Mouse (Mus musculus): ENCODE results near the gene Synj1. TPM values are rescaled to one million over a fixed set of nuclear protein-coding genes. Genes with fewer than 3 reads are reported as not detected.

Synj1 gene
- polyA plus RNA-seq, 1 experiment from 2014 or later = 10.5 TPM

DNA sequence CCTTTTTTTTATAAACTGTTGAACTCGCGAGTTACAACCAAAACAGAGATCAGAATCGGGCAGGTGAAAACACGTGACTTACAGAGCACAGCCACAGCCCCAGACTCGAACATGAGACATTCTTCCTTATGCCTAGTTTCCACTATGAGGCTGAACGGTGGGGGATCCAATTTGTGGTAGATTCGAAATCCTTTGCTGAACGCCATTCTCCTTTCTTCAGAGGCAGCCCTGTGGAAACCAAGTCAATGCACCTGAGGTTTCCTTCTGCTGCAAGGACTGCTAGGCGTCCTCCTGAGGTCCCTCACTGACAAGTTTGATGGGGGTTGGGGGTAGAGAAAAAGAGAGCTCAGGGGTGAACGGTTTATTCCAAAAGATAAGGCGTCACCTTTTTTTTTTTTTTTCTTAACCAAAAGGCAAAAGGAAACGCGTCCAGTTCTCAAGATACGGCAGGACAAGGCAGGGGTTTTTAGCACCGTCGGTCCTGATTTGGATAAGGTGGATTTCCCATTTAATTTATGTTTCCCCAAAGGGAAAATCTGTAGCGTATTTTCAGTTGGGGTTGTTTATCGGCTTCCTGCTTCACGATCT, 1.1 kb downstream of the Synj1 start:
- no peak for ATAC-seq (ENCODE audit: insufficient number of reproducible peaks, insufficient read depth, low FRiP score, low TSS enrichment, low read depth)
- Histone ChIP-seq H3K27me3 (no peaks in the 10 kb centered on the region), H3K9me3 (no peaks in the 10 kb centered on the region), H3K36me3 (peaks cover 11% of the 10 kb centered on the region), H3K27ac (no peak overlapping the region), H3K9ac (peak overlapping the region; percentile 86), H3K4me3 (peak overlapping the region; percentile 91), H3K4me2 (peak overlapping the region; percentile 75), H3K4me1 (peaks cover 16% of the 10 kb centered on the region)
- WGBS = under 1% methylated on average over 19 of the region's 19 CpGs

DNA sequence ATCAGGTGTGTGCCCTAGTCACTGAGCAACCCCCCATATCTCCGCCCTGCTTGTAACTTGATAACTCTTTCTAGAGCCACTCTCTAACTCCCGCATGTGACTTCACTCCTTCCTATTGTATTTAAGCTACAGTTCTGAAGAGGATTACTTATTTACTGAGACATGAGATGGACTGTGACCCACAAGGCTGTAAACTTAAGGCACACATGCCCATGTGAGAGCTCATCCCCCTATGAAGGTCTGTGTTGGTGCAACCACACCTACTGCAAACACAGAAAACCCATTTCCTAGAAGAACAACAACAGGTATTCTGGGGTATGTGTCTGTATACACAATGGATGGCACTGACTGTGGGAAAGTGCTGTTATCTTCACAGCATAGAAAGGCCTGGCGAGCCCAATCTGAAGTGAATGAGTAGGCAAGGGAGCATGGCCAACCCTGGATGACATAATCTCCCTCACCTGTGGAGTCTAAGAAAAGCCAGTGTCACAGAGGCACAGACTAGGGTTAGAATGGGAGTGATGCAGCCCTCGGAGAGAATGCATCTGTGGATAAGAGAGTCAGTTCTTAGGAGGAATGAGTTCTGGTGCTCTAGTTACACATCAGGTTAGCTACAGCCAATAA, 6.1 kb downstream of the Synj1 start:
- H3K4me3 ChIP-seq = no peak overlapping the region
- no peak overlapping the region for H3K9ac ChIP-seq
- 74% methylated on average over 4 of the region's 4 CpGs for WGBS
- no peaks in the 10 kb centered on the region for H3K9me3 ChIP-seq
- peaks cover 5% of the 10 kb centered on the region for H3K4me1 ChIP-seq
- H3K27me3 ChIP-seq = no peaks in the 10 kb centered on the region
- H3K27ac ChIP-seq = no peak overlapping the region
- no peaks in the 10 kb centered on the region for H3K36me3 ChIP-seq
- no peak for ATAC-seq (ENCODE audit: insufficient number of reproducible peaks, insufficient read depth, low FRiP score, low TSS enrichment, low read depth)
- no peak overlapping the region for H3K4me2 ChIP-seq

DNA sequence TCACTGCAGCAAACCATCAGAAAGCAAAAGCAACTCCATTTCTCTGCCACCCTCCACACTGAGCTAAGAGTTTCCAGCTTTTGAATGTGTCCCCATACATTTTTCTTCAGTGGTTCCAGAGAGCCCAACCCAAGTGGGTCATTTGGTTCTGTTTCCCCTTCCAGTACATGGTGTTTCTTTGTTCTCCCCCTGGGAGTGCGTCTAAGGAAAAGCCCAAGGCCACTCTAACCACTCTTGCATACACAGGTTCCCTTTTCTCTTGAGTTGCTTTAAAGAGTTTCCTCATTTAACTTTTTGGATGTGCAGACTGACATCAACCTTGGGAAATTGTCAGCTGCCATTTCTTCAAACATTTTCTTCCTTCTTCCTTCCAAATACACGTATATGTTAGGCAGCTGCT, 10.0 kb downstream of the Synj1 start:
- H3K4me1 ChIP-seq = peaks cover 13% of the 10 kb centered on the region
- H3K27ac ChIP-seq = no peak overlapping the region
- H3K9ac ChIP-seq = no peak overlapping the region
- H3K4me3 ChIP-seq = no peak overlapping the region
- no peaks in the 10 kb centered on the region for H3K36me3 ChIP-seq
- no peaks in the 10 kb centered on the region for H3K9me3 ChIP-seq
- ATAC-seq (ENCODE audit: insufficient number of reproducible peaks, insufficient read depth, low FRiP score, low TSS enrichment, low read depth) = no peak
- no peaks in the 10 kb centered on the region for H3K27me3 ChIP-seq
- H3K4me2 ChIP-seq = no peak overlapping the region
- WGBS = 76% methylated on average over 2 of the region's 2 CpGs

DNA sequence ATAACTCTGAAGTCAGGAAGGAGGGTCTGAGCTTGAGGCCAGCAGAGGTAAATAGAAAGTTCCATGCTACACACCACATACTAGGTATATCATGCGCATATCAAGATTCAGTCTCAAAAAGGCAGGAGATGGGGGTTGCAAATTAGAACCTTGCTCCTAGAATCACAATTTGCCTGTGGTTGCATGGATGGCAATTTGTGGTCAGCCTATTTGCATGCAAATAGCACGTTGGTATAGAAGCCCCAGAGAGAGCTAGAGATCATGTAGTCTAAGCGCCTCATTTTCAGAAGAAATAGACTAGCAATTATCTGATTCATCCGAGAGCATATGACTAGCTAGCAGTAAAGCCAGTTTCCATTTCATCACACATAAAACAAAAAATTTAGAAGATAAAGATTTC, 11.3 kb downstream of the Synj1 start:
- no peak overlapping the region for H3K4me2 ChIP-seq
- H3K27ac ChIP-seq = no peak overlapping the region
- no peak for ATAC-seq (ENCODE audit: insufficient number of reproducible peaks, insufficient read depth, low FRiP score, low TSS enrichment, low read depth)
- no peak overlapping the region for H3K9ac ChIP-seq
- H3K9me3 ChIP-seq = no peaks in the 10 kb centered on the region
- no peaks in the 10 kb centered on the region for H3K36me3 ChIP-seq
- H3K4me3 ChIP-seq = no peak overlapping the region
- 55% methylated on average over 4 of the region's 4 CpGs for WGBS
- no peaks in the 10 kb centered on the region for H3K27me3 ChIP-seq
- peaks cover 21% of the 10 kb centered on the region for H3K4me1 ChIP-seq

DNA sequence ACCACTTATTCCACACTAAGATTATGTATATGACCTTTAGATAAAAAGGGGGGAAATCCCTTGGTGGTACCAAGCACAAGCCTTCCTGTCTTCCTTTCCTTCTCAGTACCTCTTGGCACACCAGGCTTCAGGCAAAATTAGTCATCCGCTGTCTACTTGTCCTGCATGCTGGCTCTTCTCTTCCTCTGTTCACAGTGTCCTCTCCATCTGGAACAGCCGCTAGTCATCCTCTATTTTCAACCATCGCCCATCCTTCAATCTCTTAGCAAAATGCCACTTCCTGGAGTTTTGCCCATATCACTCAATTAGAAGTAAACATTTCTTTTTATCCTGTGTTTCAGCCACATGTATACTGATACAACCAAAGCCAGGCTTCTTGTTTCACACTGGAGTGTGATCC, 13.3 kb downstream of the Synj1 start:
- Histone ChIP-seq H3K36me3 (no peaks in the 10 kb centered on the region), H3K4me1 (peaks cover 23% of the 10 kb centered on the region)
- WGBS = 89% methylated on average over 3 of the region's 3 CpGs

DNA sequence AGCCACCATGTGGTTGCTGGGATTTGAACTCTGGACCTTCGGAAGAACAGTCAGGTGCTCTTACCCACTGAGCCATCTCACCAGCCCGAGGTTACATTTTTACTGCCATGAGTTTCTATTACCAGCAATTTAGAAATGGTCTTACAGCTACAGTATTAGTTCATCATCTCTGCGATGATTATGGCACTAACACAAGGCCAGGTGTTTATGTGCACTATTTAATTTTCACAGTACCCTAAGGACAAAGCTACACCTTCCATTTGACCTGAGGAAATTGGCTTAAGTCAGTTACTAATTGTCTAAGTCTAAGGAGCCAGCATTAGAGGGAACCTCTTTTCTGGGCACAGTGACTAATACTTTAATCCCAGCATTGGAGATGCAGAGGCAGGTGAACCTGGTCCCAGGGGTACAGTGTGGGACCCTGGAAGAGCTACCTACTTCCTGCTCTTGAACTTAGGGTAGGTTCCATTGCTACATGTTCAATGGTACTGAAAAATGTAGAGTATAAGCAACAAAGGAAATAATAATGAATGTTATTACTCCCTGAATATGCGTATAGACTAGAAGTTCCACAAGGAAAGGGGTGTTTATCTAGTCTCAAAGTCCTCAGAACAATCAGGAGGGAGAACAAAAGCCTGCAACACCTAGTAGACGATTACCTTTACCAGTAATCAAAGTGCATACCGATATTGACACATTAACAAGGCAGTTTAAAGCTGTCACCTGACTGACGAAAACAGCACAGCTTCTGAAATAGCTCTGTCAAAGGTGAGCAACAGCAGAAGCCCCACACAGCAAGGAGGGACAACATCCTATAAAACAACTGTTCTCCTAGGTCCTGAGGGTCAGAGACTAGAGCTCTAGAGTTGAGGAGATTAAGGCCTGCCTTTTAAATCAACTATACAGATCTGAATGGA, 14.5 kb downstream of the Synj1 start:
- 86% methylated on average over 7 of the region's 7 CpGs for WGBS

More for the DNA sequence above, 13.3 kb downstream of the Synj1 start:
- H3K9ac ChIP-seq = no peak overlapping the region
- H3K27me3 ChIP-seq = no peaks in the 10 kb centered on the region
- no peak overlapping the region for H3K4me3 ChIP-seq
- H3K27ac ChIP-seq = no peak overlapping the region
- H3K4me2 ChIP-seq = no peak overlapping the region
- ATAC-seq (ENCODE audit: insufficient number of reproducible peaks, insufficient read depth, low FRiP score, low TSS enrichment, low read depth) = no peak
- H3K9me3 ChIP-seq = no peaks in the 10 kb centered on the region

DNA sequence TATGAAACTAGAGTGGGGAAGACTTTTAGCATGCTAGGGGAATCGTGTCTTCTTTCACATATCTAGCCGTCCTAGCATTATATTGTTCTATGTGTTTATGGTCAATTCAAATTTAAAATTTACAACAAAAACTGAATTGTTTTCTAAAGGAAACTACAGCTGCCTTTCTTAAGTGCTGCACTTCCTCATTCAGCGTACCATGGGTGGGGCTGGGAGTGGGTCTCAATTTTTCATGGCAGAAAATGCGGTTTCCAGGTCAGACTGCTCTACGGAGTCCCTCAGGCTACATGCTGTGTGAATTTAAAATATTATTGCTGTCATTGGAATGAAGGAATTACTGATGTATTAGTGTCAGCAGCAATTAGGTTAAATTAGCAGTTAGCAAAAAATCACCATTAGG, 15.6 kb downstream of the Synj1 start:
- no peak overlapping the region for H3K4me3 ChIP-seq
- H3K4me1 ChIP-seq = peaks cover 24% of the 10 kb centered on the region
- ATAC-seq (ENCODE audit: insufficient number of reproducible peaks, insufficient read depth, low FRiP score, low TSS enrichment, low read depth) = no peak
- 62% methylated on average over 5 of the region's 5 CpGs for WGBS
- no peak overlapping the region for H3K27ac ChIP-seq
- no peak overlapping the region for H3K9ac ChIP-seq
- no peak overlapping the region for H3K4me2 ChIP-seq
- no peaks in the 10 kb centered on the region for H3K27me3 ChIP-seq
- no peaks in the 10 kb centered on the region for H3K9me3 ChIP-seq
- peaks cover 7% of the 10 kb centered on the region for H3K36me3 ChIP-seq

More for the DNA sequence above, 14.5 kb downstream of the Synj1 start:
- ATAC-seq (ENCODE audit: insufficient number of reproducible peaks, insufficient read depth, low FRiP score, low TSS enrichment, low read depth) = no peak
- Histone ChIP-seq H3K9me3 (no peaks in the 10 kb centered on the region), H3K9ac (no peak overlapping the region), H3K27ac (no peak overlapping the region), H3K4me2 (no peak overlapping the region), H3K36me3 (no peaks in the 10 kb centered on the region), H3K4me1 (peaks cover 24% of the 10 kb centered on the region), H3K27me3 (no peaks in the 10 kb centered on the region), H3K4me3 (no peak overlapping the region)

DNA sequence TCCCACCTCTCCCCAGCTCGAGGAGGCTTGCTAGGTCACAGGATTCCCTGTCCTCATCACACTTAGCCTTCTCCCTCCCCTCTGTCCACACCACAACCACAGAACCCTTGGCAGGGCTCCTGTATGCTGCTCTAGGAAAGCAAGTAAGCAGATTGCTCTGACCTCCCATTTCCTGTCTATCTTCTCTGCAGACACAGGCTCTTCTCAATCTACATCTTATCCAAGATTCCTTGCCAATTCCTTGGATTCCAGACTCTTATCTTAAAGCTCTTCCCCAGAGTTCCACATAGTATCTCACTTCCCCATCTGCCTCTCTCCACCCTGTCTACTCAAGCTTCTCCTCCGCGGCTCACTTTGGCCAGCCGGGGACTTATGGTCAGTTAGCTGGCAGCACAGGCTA, 16.1 kb downstream of the Synj1 start:
- no peak for ATAC-seq (ENCODE audit: insufficient number of reproducible peaks, insufficient read depth, low FRiP score, low TSS enrichment, low read depth)
- peaks cover 24% of the 10 kb centered on the region for H3K4me1 ChIP-seq
- 66% methylated on average over 4 of the region's 4 CpGs for WGBS

DNA sequence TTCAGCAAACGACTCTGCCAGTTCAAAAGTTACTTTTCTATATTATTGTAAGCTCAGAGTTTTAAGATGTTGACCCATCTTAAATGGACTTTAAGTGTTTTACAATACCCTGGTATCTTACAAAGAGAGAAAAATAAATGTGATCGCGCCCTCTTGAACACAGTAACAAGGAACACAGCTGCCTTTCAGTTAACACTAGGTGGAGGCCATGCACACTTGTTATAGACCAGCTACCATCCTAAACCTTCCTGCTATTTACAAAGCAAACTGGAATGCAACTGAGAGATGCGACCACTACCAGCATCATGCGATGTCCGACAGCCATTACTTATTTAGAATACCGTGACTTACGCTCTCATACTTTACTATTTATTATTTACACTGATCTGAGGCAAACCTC, 21.9 kb downstream of the Synj1 start:
- 0 out of 2 replicates have a peak, but pooled peaks cover 2% of the 10 kb centered on the region for H3K4me1 ChIP-seq
- H3K9me3 ChIP-seq = no peaks in the 10 kb centered on the region
- 94% methylated on average over 8 of the region's 8 CpGs for WGBS
- H3K9ac ChIP-seq = no peak overlapping the region
- H3K27me3 ChIP-seq = no peaks in the 10 kb centered on the region
- H3K27ac ChIP-seq = no peak overlapping the region
- no peak overlapping the region for H3K4me3 ChIP-seq
- peaks cover 22% of the 10 kb centered on the region for H3K36me3 ChIP-seq
- ATAC-seq (ENCODE audit: insufficient number of reproducible peaks, insufficient read depth, low FRiP score, low TSS enrichment, low read depth) = no peak
- no peak overlapping the region for H3K4me2 ChIP-seq

More for the DNA sequence above, 16.1 kb downstream of the Synj1 start:
- H3K9ac ChIP-seq = 0 out of 2 replicates have a peak overlapping the region, but pooled peaks have one; percentile 1
- H3K4me2 ChIP-seq = no peak overlapping the region
- no peaks in the 10 kb centered on the region for H3K9me3 ChIP-seq
- H3K27me3 ChIP-seq = no peaks in the 10 kb centered on the region
- peaks cover 12% of the 10 kb centered on the region for H3K36me3 ChIP-seq
- H3K27ac ChIP-seq = no peak overlapping the region
- no peak overlapping the region for H3K4me3 ChIP-seq

DNA sequence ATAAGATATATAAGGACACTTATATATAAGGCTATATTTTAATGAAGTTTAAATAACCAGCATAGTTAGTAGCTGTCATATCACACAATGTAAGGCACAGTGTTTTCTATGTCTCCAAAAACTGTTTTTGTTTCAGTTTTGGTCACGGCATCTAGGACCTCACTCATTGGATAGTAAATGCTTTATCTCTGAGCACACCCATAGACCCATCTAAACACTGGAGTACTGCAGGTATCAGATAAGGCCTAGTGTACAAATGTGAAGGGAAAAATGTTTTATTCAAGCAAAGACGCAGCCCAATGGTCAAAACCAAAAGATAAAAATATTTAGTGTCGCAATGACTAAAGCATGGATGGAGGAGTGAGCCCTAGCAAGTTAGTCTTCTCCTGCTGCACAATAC, 22.4 kb downstream of the Synj1 start:
- no peak overlapping the region for H3K4me3 ChIP-seq
- peaks cover 22% of the 10 kb centered on the region for H3K36me3 ChIP-seq
- no peak overlapping the region for H3K27ac ChIP-seq
- no peaks in the 10 kb centered on the region for H3K27me3 ChIP-seq
- no peak for ATAC-seq (ENCODE audit: insufficient number of reproducible peaks, insufficient read depth, low FRiP score, low TSS enrichment, low read depth)
- no peak overlapping the region for H3K4me2 ChIP-seq
- WGBS = 94% methylated on average over 3 of the region's 3 CpGs
- H3K9ac ChIP-seq = no peak overlapping the region
- 0 out of 2 replicates have a peak, but pooled peaks cover 2% of the 10 kb centered on the region for H3K4me1 ChIP-seq
- H3K9me3 ChIP-seq = no peaks in the 10 kb centered on the region

DNA sequence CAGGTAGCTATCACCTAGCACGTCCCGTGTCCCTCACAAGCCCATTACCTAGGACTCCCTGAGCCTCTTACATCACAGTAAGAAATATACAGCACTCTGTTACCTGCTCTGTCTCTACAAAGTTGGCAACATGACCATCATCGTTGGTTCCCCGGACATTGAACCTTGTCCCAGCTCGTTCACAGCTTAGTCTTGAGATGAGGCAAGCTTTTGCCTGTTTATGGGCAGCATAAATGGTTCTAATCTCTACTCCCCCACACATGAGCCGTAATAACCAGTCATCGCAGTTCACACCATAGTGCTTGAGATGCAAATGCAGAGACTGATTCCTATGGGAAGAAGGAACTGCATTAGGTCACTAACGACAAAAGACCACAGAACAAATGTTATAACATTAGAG, 23.1 kb downstream of the Synj1 start:
- 92% methylated on average over 8 of the region's 8 CpGs for WGBS
- H3K4me3 ChIP-seq = no peak overlapping the region

More for the DNA sequence above, 23.1 kb downstream of the Synj1 start:
- ATAC-seq (ENCODE audit: insufficient number of reproducible peaks, insufficient read depth, low FRiP score, low TSS enrichment, low read depth) = no peak
- H3K9ac ChIP-seq = no peak overlapping the region
- H3K36me3 ChIP-seq = peaks cover 22% of the 10 kb centered on the region
- no peak overlapping the region for H3K4me2 ChIP-seq
- H3K27ac ChIP-seq = no peak overlapping the region
- H3K27me3 ChIP-seq = no peaks in the 10 kb centered on the region
- H3K9me3 ChIP-seq = no peaks in the 10 kb centered on the region
- H3K4me1 ChIP-seq = 0 out of 2 replicates have a peak, but pooled peaks cover 2% of the 10 kb centered on the region
